Comparison of ENCODE assay signal across 12 mouse cellular contexts in the genomic region with DNA sequence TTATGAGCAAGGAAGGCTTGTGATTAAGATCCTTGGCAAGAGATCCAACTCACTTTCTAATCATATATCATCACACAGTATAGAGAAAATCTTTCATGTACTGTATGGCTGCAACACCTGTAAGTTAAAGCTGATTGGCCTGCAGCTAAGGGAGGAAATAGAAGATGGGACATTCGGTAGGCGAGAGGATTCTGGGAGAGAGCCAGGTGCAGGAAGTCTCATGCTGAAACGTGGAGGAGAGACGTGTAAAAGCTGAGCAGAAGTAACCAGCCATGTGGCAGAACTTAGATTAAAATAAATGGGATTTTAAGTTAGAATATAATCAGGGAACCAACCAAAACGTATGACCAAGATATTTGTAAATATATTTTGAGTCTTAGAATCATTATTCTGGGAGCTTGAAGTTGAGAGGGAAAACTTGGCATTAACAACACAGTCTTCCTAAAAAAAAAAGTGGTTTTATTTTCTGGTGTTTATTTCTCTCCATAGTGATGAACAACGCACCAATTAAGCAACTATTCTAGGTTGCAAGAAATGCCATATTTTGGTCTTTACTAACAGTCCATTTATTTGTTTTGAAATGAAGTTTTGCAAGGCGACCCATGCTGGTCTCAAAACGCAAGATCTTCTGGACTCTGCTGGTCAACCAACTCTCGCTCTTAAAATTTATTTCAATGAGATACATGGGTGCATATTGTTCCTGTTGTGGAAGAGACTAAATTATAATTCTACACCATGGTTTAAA.
"Had no signal": no experiment of that assay in that cellular context is flagged by ENCODE, and none has a peak within 500 bp of the region (broad histone marks: within the 10 kb centered on the region; RNA-seq: fewer than 3 reads in every experiment).

No protein-coding gene starts in this region.

- DNase-seq: kidney, adult 2 months; kidney, postnatal 36 days; layer of hippocampus, postnatal 36 days; left cerebral cortex, postnatal 4 days; liver, postnatal 0 days; lung, postnatal 36 days; retina, postnatal 1 day; spleen, adult 18-20 months; thymus, postnatal 25 days had no signal

- ATAC-seq: intestine, postnatal 0 days; liver, postnatal 0 days; midbrain, embryonic 13.5 days; midbrain, embryonic 16.5 days had no signal
